ENCODE assay signal across 12 mouse cellular contexts in genomic region chr10:80144159-80144558, GRCm38 (mm10). TPM values are rescaled to one million over a fixed set of nuclear protein-coding genes. Genes with fewer than 3 reads are reported as not detected.
DNase-seq lines count a peak whose midpoint lies in the region; ATAC-seq lines count a peak whose summit lies in the region.
"Had no signal": no experiment of that assay in that cellular context is flagged by ENCODE, and none has a peak within 500 bp of the region (broad histone marks: within the 10 kb centered on the region; RNA-seq: fewer than 3 reads in every experiment).

No protein-coding gene starts in this region.

- no peak overlapping the region for H3K27ac ChIP-seq in heart, embryonic 12.5 days (ENCODE audit: poor library complexity, severe bottlenecking)
- H3K27ac ChIP-seq in liver, embryonic 13.5 days = peak overlapping the region; percentile 98; the same call in 1 of the 2 replicates
- H3K27ac ChIP-seq in liver, embryonic 11.5 days (ENCODE audit: low read depth, low read length) = no peak overlapping the region
- H3K27ac ChIP-seq in embryonic facial prominence, embryonic 10.5 days (replicated peaks) = no peak overlapping the region
- H3K27ac ChIP-seq: liver, embryonic 14.5 days had no signal

- H3K27me3 ChIP-seq in heart, embryonic 12.5 days (replicated peaks) = no peaks in the 10 kb centered on the region
- H3K27me3 ChIP-seq in liver, embryonic 13.5 days = peaks cover 9% of the 10 kb centered on the region
- H3K27me3 ChIP-seq in liver, embryonic 11.5 days (replicated peaks; ENCODE audit: control insufficient read depth, insufficient read depth, low read length) = 0 out of 2 replicates have a peak, but pooled peaks cover 3% of the 10 kb centered on the region
- H3K27me3 ChIP-seq in embryonic facial prominence, embryonic 10.5 days (replicated peaks; ENCODE audit: low read depth, poor library complexity, severe bottlenecking) = 0 out of 2 replicates have a peak, but pooled peaks cover 8% of the 10 kb centered on the region
- H3K27me3 ChIP-seq: hindbrain, embryonic 13.5 days had no signal

- H3K4me3 ChIP-seq in heart, embryonic 12.5 days = 0 out of 2 replicates have a peak overlapping the region, but pooled peaks have one; percentile 3
- H3K4me3 ChIP-seq in liver, embryonic 13.5 days (replicated peaks) = 0 out of 2 replicates have a peak overlapping the region, but pooled peaks have one; percentile 82
- H3K4me3 ChIP-seq in liver, embryonic 11.5 days (ENCODE audit: low read depth, low read length) = no peak overlapping the region
- H3K4me3 ChIP-seq in embryonic facial prominence, embryonic 10.5 days = peak overlapping the region; percentile 99; the same call in 1 of the 2 replicates

- no peak overlapping the region for H3K9ac ChIP-seq in heart, embryonic 12.5 days
- H3K9ac ChIP-seq in liver, embryonic 13.5 days = no peak overlapping the region
- H3K9ac ChIP-seq in liver, embryonic 11.5 days (ENCODE audit: low read depth, low read length) = no peak overlapping the region
- H3K9ac ChIP-seq: liver, embryonic 14.5 days had no signal

- 93% methylated on average over 12 of the region's 12 CpGs for WGBS in heart, embryonic 12.5 days
- WGBS in liver, embryonic 13.5 days (ENCODE audit: insufficient replicate concordance) = 89% methylated on average over 12 of the region's 12 CpGs
- WGBS in liver, embryonic 11.5 days = 91% methylated on average over 12 of the region's 12 CpGs
- 94% methylated on average over 12 of the region's 12 CpGs for WGBS in embryonic facial prominence, embryonic 10.5 days

- DNase-seq in heart, postnatal 4 days = no peak
- no peak for DNase-seq in liver, embryonic 13.5 days
- no peak for DNase-seq in liver, embryonic 11.5 days (ENCODE audit: low spot score)
- DNase-seq in embryonic facial prominence, embryonic 10.5 days (ENCODE audit: low spot score) = no peak
- peak; percentile 21 for DNase-seq in induced T-regulatory cell, adult 2 months (ENCODE audit: low read depth)
- no peak for DNase-seq in thymus, postnatal 25 days
- DNase-seq: cerebellum, adult 11 months; lung, postnatal 14 days; spleen, adult 18-20 months had no signal

- H3K36me3 ChIP-seq in heart, embryonic 12.5 days = peaks cover 35% of the 10 kb centered on the region
- peaks cover 36% of the 10 kb centered on the region for H3K36me3 ChIP-seq in liver, embryonic 13.5 days
- peaks cover 29% of the 10 kb centered on the region for H3K36me3 ChIP-seq in liver, embryonic 11.5 days (ENCODE audit: control insufficient read depth, insufficient read depth, low read length)
- H3K36me3 ChIP-seq in embryonic facial prominence, embryonic 10.5 days (replicated peaks) = peaks cover 39% of the 10 kb centered on the region

- peaks cover 61% of the 10 kb centered on the region for H3K4me1 ChIP-seq in heart, embryonic 12.5 days (replicated peaks)
- peaks cover 86% of the 10 kb centered on the region for H3K4me1 ChIP-seq in liver, embryonic 13.5 days (replicated peaks)
- peaks cover 54% of the 10 kb centered on the region for H3K4me1 ChIP-seq in liver, embryonic 11.5 days (replicated peaks; ENCODE audit: control insufficient read depth, insufficient read depth, low read length)
- peaks cover 80% of the 10 kb centered on the region for H3K4me1 ChIP-seq in embryonic facial prominence, embryonic 10.5 days

- ATAC-seq in heart, embryonic 12.5 days (ENCODE audit: insufficient number of reproducible peaks, low FRiP score) = no peak
- ATAC-seq in liver, embryonic 13.5 days (ENCODE audit: low read depth) = no peak
- ATAC-seq in liver, embryonic 11.5 days (replicated peaks; ENCODE audit: low FRiP score) = no peak

- H3K9me3 ChIP-seq in heart, embryonic 12.5 days (replicated peaks) = no peaks in the 10 kb centered on the region
- H3K9me3 ChIP-seq in liver, embryonic 13.5 days (replicated peaks) = no peaks in the 10 kb centered on the region
- H3K9me3 ChIP-seq in liver, embryonic 11.5 days (ENCODE audit: control insufficient read depth, low read length) = no peaks in the 10 kb centered on the region
- H3K9me3 ChIP-seq in embryonic facial prominence, embryonic 10.5 days = no peaks in the 10 kb centered on the region
- H3K9me3 ChIP-seq: hindbrain, embryonic 13.5 days had no signal

- no peak overlapping the region for H3K4me2 ChIP-seq in heart, embryonic 12.5 days
- no peak overlapping the region for H3K4me2 ChIP-seq in liver, embryonic 13.5 days
- no peak overlapping the region for H3K4me2 ChIP-seq in liver, embryonic 11.5 days

RNA-seq across cellular contexts. Expression of gene Cbarp, which starts 3.5 kb away (rescaled TPM):
- 1.7 and 3.6 TPM in 2 replicates for polyA plus RNA-seq in heart, embryonic 12.5 days (2016; fragmentation: Nextera tagmentation; extraction: Ambion mirVana)
- 1 to 10 TPM; 3.7 to 5.1 TPM for total RNA-seq in heart, postnatal 4 days (2021)
- 0.54 and 0.69 TPM in 2 replicates for polyA plus RNA-seq in liver, embryonic 13.5 days (2015; fragmentation: Nextera tagmentation; extraction: Ambion mirVana)
- polyA plus RNA-seq in liver, embryonic 11.5 days (2014; fragmentation: Nextera tagmentation; extraction: Ambion mirVana) = 2.8 and 3.1 TPM in 2 replicates
- polyA plus RNA-seq in embryonic facial prominence, embryonic 10.5 days (2016; fragmentation: Nextera tagmentation; extraction: Ambion mirVana) = 4.9 and 8.5 TPM in 2 replicates

RNA-seq across cellular contexts. Expression of gene Midn, which starts 3.9 kb away (rescaled TPM):
- 25.9 and 28.9 TPM in 2 replicates for polyA plus RNA-seq in heart, embryonic 12.5 days (2016; fragmentation: Nextera tagmentation; extraction: Ambion mirVana)
- 100 to 1,000 TPM; 145 to 163 TPM for total RNA-seq in heart, postnatal 4 days (2021)
- 3.0 and 3.3 TPM in 2 replicates for polyA plus RNA-seq in liver, embryonic 13.5 days (2015; fragmentation: Nextera tagmentation; extraction: Ambion mirVana)
- polyA plus RNA-seq in liver, embryonic 11.5 days (2014; fragmentation: Nextera tagmentation; extraction: Ambion mirVana) = 19.2 and 20.1 TPM in 2 replicates
- 22.2 TPM in 2 replicates for polyA plus RNA-seq in embryonic facial prominence, embryonic 10.5 days (2016; fragmentation: Nextera tagmentation; extraction: Ambion mirVana)

RNA-seq across cellular contexts. Expression of gene Atp5d, which starts 5.7 kb away (rescaled TPM):
- 827 and 861 TPM in 2 replicates for polyA plus RNA-seq in heart, embryonic 12.5 days (2016; fragmentation: Nextera tagmentation; extraction: Ambion mirVana)
- total RNA-seq in heart, postnatal 4 days (2021) = 1,000 to 10,000 TPM in 1 of 2 experiments, 100 to 1,000 TPM in 1; 966 to 1,003 TPM
- 358 and 362 TPM in 2 replicates for polyA plus RNA-seq in liver, embryonic 13.5 days (2015; fragmentation: Nextera tagmentation; extraction: Ambion mirVana)
- polyA plus RNA-seq in liver, embryonic 11.5 days (2014; fragmentation: Nextera tagmentation; extraction: Ambion mirVana) = 482 and 514 TPM in 2 replicates
- 491 and 493 TPM in 2 replicates for polyA plus RNA-seq in embryonic facial prominence, embryonic 10.5 days (2016; fragmentation: Nextera tagmentation; extraction: Ambion mirVana)

RNA-seq across cellular contexts. Expression of gene Cirbp, which starts 21.6 kb away (rescaled TPM):
- 110 and 118 TPM in 2 replicates for polyA plus RNA-seq in heart, embryonic 12.5 days (2016; fragmentation: Nextera tagmentation; extraction: Ambion mirVana)
- 100 to 1,000 TPM; 163 to 193 TPM for total RNA-seq in heart, postnatal 4 days (2021)
- polyA plus RNA-seq in liver, embryonic 13.5 days (2015; fragmentation: Nextera tagmentation; extraction: Ambion mirVana) = 19.5 and 21.9 TPM in 2 replicates
- polyA plus RNA-seq in liver, embryonic 11.5 days (2014; fragmentation: Nextera tagmentation; extraction: Ambion mirVana) = 22.5 and 25.1 TPM in 2 replicates
- polyA plus RNA-seq in embryonic facial prominence, embryonic 10.5 days (2016; fragmentation: Nextera tagmentation; extraction: Ambion mirVana) = 93.2 and 110 TPM in 2 replicates

RNA-seq across cellular contexts. Expression of gene Stk11, which starts 28.6 kb away (rescaled TPM):
- polyA plus RNA-seq in heart, embryonic 12.5 days (2016; fragmentation: Nextera tagmentation; extraction: Ambion mirVana) = 10.8 and 13.8 TPM in 2 replicates
- 10 to 100 TPM; 98.7 to 99.9 TPM for total RNA-seq in heart, postnatal 4 days (2021)
- polyA plus RNA-seq in liver, embryonic 13.5 days (2015; fragmentation: Nextera tagmentation; extraction: Ambion mirVana) = 16.2 and 18.3 TPM in 2 replicates
- 25.1 and 33.5 TPM in 2 replicates for polyA plus RNA-seq in liver, embryonic 11.5 days (2014; fragmentation: Nextera tagmentation; extraction: Ambion mirVana)
- 16.1 and 17.5 TPM in 2 replicates for polyA plus RNA-seq in embryonic facial prominence, embryonic 10.5 days (2016; fragmentation: Nextera tagmentation; extraction: Ambion mirVana)
